Mouse (Mus musculus): ENCODE data around the gene Tefm. TPM values are rescaled to one million over a fixed set of nuclear protein-coding genes. Genes with fewer than 3 reads are reported as not detected.

The Tefm gene
- total RNA-seq, 1 experiment: 33.3 TPM

- no peaks in the 10 kb centered on the region for H3K4me1 ChIP-seq (ENCODE audit: control insufficient read depth in 2 of 2, insufficient read depth in 2 of 2, low read length in 2 of 2, poor library complexity in 1 of 2)
- no peak overlapping the region for H3K4me3 ChIP-seq (ENCODE audit: insufficient read depth in 1 of 2, low read depth in 1 of 2, low read length in 2 of 2, poor library complexity in 1 of 2, severe bottlenecking in 1 of 2)
- H3K9me3 ChIP-seq (ENCODE audit: control insufficient read depth, insufficient read depth, low read depth, low read length): no peaks in the 10 kb centered on the region
- H3K27ac ChIP-seq (ENCODE audit: insufficient read depth, low read depth, low read length, poor library complexity, severe bottlenecking): no peak overlapping the region
- in situ Hi-C loops (cut with MboI; ENCODE audit: low sequenced_read_pairs in 2 of 2, unreplicated experiment in 2 of 2): no loop called here
- no peaks in the 10 kb centered on the region for H3K36me3 ChIP-seq (ENCODE audit: control insufficient read depth, insufficient read depth, low read length, poor library complexity, severe bottlenecking)
- TF ChIP-seq HCFC1 (IDR thresholded peaks at IDR 0.05; ENCODE audit: borderline replicate concordance, insufficient read depth, low read length) (no peak), ZNF384 (IDR thresholded peaks at IDR 0.05; ENCODE audit: low read depth, low read length) (peak; percentile 89)
- no peak overlapping the region for H3K9ac ChIP-seq (ENCODE audit: insufficient read depth, low read depth, low read length, poor library complexity, severe bottlenecking)
- no peak for DNase-seq (ENCODE audit: low read depth, low spot score)
Observed at GRCm38 (mm10) chr11:80148313-80148712, 6.3 kb upstream of the Tefm start.

- Histone ChIP-seq H3K36me3 (ENCODE audit: control insufficient read depth, insufficient read depth, low read length, poor library complexity, severe bottlenecking) (no peaks in the 10 kb centered on the region), H3K4me1 (ENCODE audit: control insufficient read depth in 2 of 2, insufficient read depth in 2 of 2, low read length in 2 of 2, poor library complexity in 1 of 2) (peaks cover 0 to 3% of the 10 kb centered on the region in 2 experiments; a peak in 1 of 4 replicates), H3K27ac (ENCODE audit: insufficient read depth, low read depth, low read length, poor library complexity, severe bottlenecking) (no peak overlapping the region), H3K9me3 (ENCODE audit: control insufficient read depth, insufficient read depth, low read depth, low read length) (no peaks in the 10 kb centered on the region), H3K4me3 (ENCODE audit: insufficient read depth in 1 of 2, low read depth in 1 of 2, low read length in 2 of 2, poor library complexity in 1 of 2, severe bottlenecking in 1 of 2) (no peak overlapping the region), H3K9ac (ENCODE audit: insufficient read depth, low read depth, low read length, poor library complexity, severe bottlenecking) (no peak overlapping the region)
- no peak for DNase-seq (ENCODE audit: low read depth, low spot score)
- in situ Hi-C loops (cut with MboI; ENCODE audit: low sequenced_read_pairs in 2 of 2, unreplicated experiment in 2 of 2): no loop called here
- TF ChIP-seq HCFC1 (IDR thresholded peaks at IDR 0.05; ENCODE audit: borderline replicate concordance, insufficient read depth, low read length) (no peak), ZC3H11A (IDR thresholded peaks at IDR 0.05; ENCODE audit: borderline replicate concordance, low read depth, low read length) (no peak), MAFK (IDR thresholded peaks at IDR 0.05; ENCODE audit: insufficient read depth, low read depth, low read length) (no peak), ZNF384 (IDR thresholded peaks at IDR 0.05; ENCODE audit: low read depth, low read length) (no peak), CHD2 (IDR thresholded peaks at IDR 0.05; ENCODE audit: low read depth, low read length) (no peak)
Observed at GRCm38 (mm10) chr11:80147748-80148147, 5.8 kb upstream of the Tefm start.

- H3K9ac ChIP-seq (ENCODE audit: insufficient read depth, low read depth, low read length, poor library complexity, severe bottlenecking): no peak overlapping the region
- no peak overlapping the region for H3K27ac ChIP-seq (ENCODE audit: insufficient read depth, low read depth, low read length, poor library complexity, severe bottlenecking)
- no peaks in the 10 kb centered on the region for H3K36me3 ChIP-seq (ENCODE audit: control insufficient read depth, insufficient read depth, low read length, poor library complexity, severe bottlenecking)
- no peaks in the 10 kb centered on the region for H3K9me3 ChIP-seq (ENCODE audit: control insufficient read depth, insufficient read depth, low read depth, low read length)
- DNase-seq (ENCODE audit: low read depth, low spot score): no peak
- in situ Hi-C loops (cut with MboI; ENCODE audit: low sequenced_read_pairs in 2 of 2, unreplicated experiment in 2 of 2): no loop called here
- H3K4me1 ChIP-seq (ENCODE audit: control insufficient read depth in 2 of 2, insufficient read depth in 2 of 2, low read length in 2 of 2, poor library complexity in 1 of 2): peaks cover 0 to 3% of the 10 kb centered on the region in 2 experiments; a peak in 1 of 4 replicates
- no peak for TF ChIP-seq ZC3H11A (IDR thresholded peaks at IDR 0.05; ENCODE audit: borderline replicate concordance, low read depth, low read length)
- no peak for TF ChIP-seq ZNF384 (IDR thresholded peaks at IDR 0.05; ENCODE audit: low read depth, low read length)
- no peak for TF ChIP-seq CHD2 (IDR thresholded peaks at IDR 0.05; ENCODE audit: low read depth, low read length)
- TF ChIP-seq MAFK (IDR thresholded peaks at IDR 0.05; ENCODE audit: insufficient read depth, low read depth, low read length): no peak
- no peak for TF ChIP-seq HCFC1 (IDR thresholded peaks at IDR 0.05; ENCODE audit: borderline replicate concordance, insufficient read depth, low read length)
- no peak overlapping the region for H3K4me3 ChIP-seq (ENCODE audit: insufficient read depth in 1 of 2, low read depth in 1 of 2, low read length in 2 of 2, poor library complexity in 1 of 2, severe bottlenecking in 1 of 2)
Observed at GRCm38 (mm10) chr11:80145787-80146275, 3.9 kb upstream of the Tefm start.

- peak overlapping the region; percentile 53; the same call in 1 of the 2 replicates for H3K9ac ChIP-seq (ENCODE audit: insufficient read depth, low read depth, low read length, poor library complexity, severe bottlenecking)
- DNase-seq (ENCODE audit: low read depth, low spot score): no peak
- H3K27ac ChIP-seq (ENCODE audit: insufficient read depth, low read depth, low read length, poor library complexity, severe bottlenecking): peak overlapping the region; percentile 64
- H3K9me3 ChIP-seq (ENCODE audit: control insufficient read depth, insufficient read depth, low read depth, low read length): no peaks in the 10 kb centered on the region
- peak overlapping the region; percentile 77 to 89 for H3K4me3 ChIP-seq (ENCODE audit: insufficient read depth in 1 of 2, low read depth in 1 of 2, low read length in 2 of 2, poor library complexity in 1 of 2, severe bottlenecking in 1 of 2)
- H3K36me3 ChIP-seq (ENCODE audit: control insufficient read depth, insufficient read depth, low read length, poor library complexity, severe bottlenecking): no peaks in the 10 kb centered on the region
- H3K4me1 ChIP-seq (ENCODE audit: control insufficient read depth in 2 of 2, insufficient read depth in 2 of 2, low read length in 2 of 2, poor library complexity in 1 of 2): peaks cover 0 to 8% of the 10 kb centered on the region in 2 experiments; a peak in 1 of 4 replicates
- in situ Hi-C loops (cut with MboI; ENCODE audit: low sequenced_read_pairs in 2 of 2, unreplicated experiment in 2 of 2): no loop called here
- TF ChIP-seq CHD2 (IDR thresholded peaks at IDR 0.05; ENCODE audit: low read depth, low read length) (no peak), MAFK (IDR thresholded peaks at IDR 0.05; ENCODE audit: insufficient read depth, low read depth, low read length) (no peak), ZC3H11A (IDR thresholded peaks at IDR 0.05; ENCODE audit: borderline replicate concordance, low read depth, low read length) (no peak), HCFC1 (IDR thresholded peaks at IDR 0.05; ENCODE audit: borderline replicate concordance, insufficient read depth, low read length) (no peak), ZNF384 (IDR thresholded peaks at IDR 0.05; ENCODE audit: low read depth, low read length) (no peak)
Observed at GRCm38 (mm10) chr11:80142872-80143271, 897 bp upstream of the Tefm start.

GRCm38 (mm10) chr11:80137773-80138172, 4.2 kb downstream of the Tefm start:
- Histone ChIP-seq H3K36me3 (ENCODE audit: control insufficient read depth, insufficient read depth, low read length, poor library complexity, severe bottlenecking) (peaks cover 7% of the 10 kb centered on the region; the same call in 1 of the 2 replicates), H3K4me1 (ENCODE audit: control insufficient read depth in 2 of 2, insufficient read depth in 2 of 2, low read length in 2 of 2, poor library complexity in 1 of 2) (peaks cover 8 to 25% of the 10 kb centered on the region in 2 experiments; a peak in 3 of 4 replicates), H3K27ac (ENCODE audit: insufficient read depth, low read depth, low read length, poor library complexity, severe bottlenecking) (peak overlapping the region; percentile 73; the same call in 1 of the 2 replicates), H3K9me3 (ENCODE audit: control insufficient read depth, insufficient read depth, low read depth, low read length) (no peaks in the 10 kb centered on the region), H3K9ac (ENCODE audit: insufficient read depth, low read depth, low read length, poor library complexity, severe bottlenecking) (peak overlapping the region; percentile 35; the same call in 1 of the 2 replicates), H3K4me3 (ENCODE audit: insufficient read depth in 1 of 2, low read depth in 1 of 2, low read length in 2 of 2, poor library complexity in 1 of 2, severe bottlenecking in 1 of 2) (peak overlapping the region; percentile 15 to 42; a peak in 3 of 4 replicates)
- DNase-seq (ENCODE audit: low read depth, low spot score): peak; percentile 51
- TF ChIP-seq CHD2 (IDR thresholded peaks at IDR 0.05; ENCODE audit: low read depth, low read length) (0 out of 2 replicates have a peak, but pooled peaks have one; percentile 40), HCFC1 (IDR thresholded peaks at IDR 0.05; ENCODE audit: borderline replicate concordance, insufficient read depth, low read length) (no peak)
- in situ Hi-C loops (cut with MboI; ENCODE audit: low sequenced_read_pairs in 2 of 2, unreplicated experiment in 2 of 2): no loop called here
